Mouse (Mus musculus): ENCODE measurements at regions not wholly inside any gene's neighbourhood (a gene's known extent, or its start where the extent isn't known, plus 50 kb on each side); places are given as distances from the start of the nearest gene placed in this dataset.

- DNase-seq (ENCODE audit: low read depth, low spot score): no peak
These were observed 1549.2 kb downstream of the Pcdh18 start for GRCm38 (mm10) chr3:48207950-48208349.

- DNase-seq (ENCODE audit: low read depth, low spot score): no peak
These were observed 1562.8 kb downstream of the Pcdh18 start for GRCm38 (mm10) chr3:48194300-48194699.

GRCm38 (mm10) chr3:48144885-48145284 is 1612.2 kb downstream of the Pcdh18 start:
- no peak for DNase-seq (ENCODE audit: low read depth, low spot score)

- no peak for DNase-seq (ENCODE audit: low read depth, low spot score)
These were observed 1622.2 kb downstream of the Pcdh18 start for GRCm38 (mm10) chr3:48134938-48135337.

GRCm38 (mm10) chr3:48124263-48124662 is 1632.9 kb downstream of the Pcdh18 start:
- no peak for DNase-seq (ENCODE audit: low read depth, low spot score)

- DNase-seq (ENCODE audit: low read depth, low spot score): no peak
These were observed 1652.8 kb upstream of the Pabpc4l start for GRCm38 (mm10) chr3:48100847-48101246.

GRCm38 (mm10) chr3:48080616-48081015 is 1632.6 kb upstream of the Pabpc4l start:
- peak; percentile 3 for DNase-seq (ENCODE audit: low read depth, low spot score)

- DNase-seq (ENCODE audit: low read depth, low spot score): no peak
These were observed 1627.3 kb upstream of the Pabpc4l start for GRCm38 (mm10) chr3:48075306-48075705.

GRCm38 (mm10) chr3:48068628-48069027 is 1620.6 kb upstream of the Pabpc4l start:
- DNase-seq (ENCODE audit: low read depth, low spot score): no peak
